Mouse (Mus musculus) limb, embryonic 13.5 days (tissue): ENCODE measurements around the gene Slc9a3r1. TPM values are rescaled to one million over a fixed set of nuclear protein-coding genes. Genes with fewer than 3 reads are reported as not detected.

ENCODE experiments used
- ATAC-seq: fragments of 200-750 bp; cut with Nextera tagmentation; 2 replicates; pipeline ENCODE4 v1.8.0; 2017; ENCODE audit warnings: low read depth, moderate number of reproducible peaks, moderate TSS enrichment; ENCODE audit not compliant: low FRiP score
- H3K27ac ChIP-seq: fragments of 300-500 bp; sonication (generic); 2 replicates; pipeline ENCODE4 v1.5.1; 2015; ENCODE audit warnings: inconsistent platforms, mild to moderate bottlenecking, moderate library complexity
- H3K27me3 ChIP-seq: fragments of 300-500 bp; sonication (generic); 2 replicates; pipeline ENCODE4 v1.6.1; 2015; ENCODE audit warnings: mild to moderate bottlenecking, inconsistent platforms
- H3K36me3 ChIP-seq: fragments of 300-500 bp; sonication (generic); 2 replicates; pipeline ENCODE4 v1.6.1; 2015; ENCODE audit warnings: inconsistent platforms, mild to moderate bottlenecking, moderate library complexity
- H3K4me1 ChIP-seq: fragments of 300-500 bp; sonication (generic); 2 replicates; pipeline ENCODE4 v1.6.1; 2015; ENCODE audit warnings: inconsistent platforms
- H3K4me2 ChIP-seq: fragments of 300-500 bp; sonication (generic); replicated peaks from 2 replicates; pipeline ENCODE4 v1.6.1; 2015; ENCODE audit warnings: inconsistent platforms, mild to moderate bottlenecking, moderate library complexity
- H3K4me3 ChIP-seq: fragments of 300-500 bp; sonication (generic); 2 replicates; pipeline ENCODE4 v1.5.1; 2015; ENCODE audit warnings: moderate library complexity, mild to moderate bottlenecking, inconsistent platforms
- H3K9ac ChIP-seq: fragments of 300-500 bp; sonication (generic); 2 replicates; pipeline ENCODE4 v1.6.1; 2015; ENCODE audit warnings: mild to moderate bottlenecking, inconsistent platforms
- H3K9me3 ChIP-seq: fragments of 300-500 bp; sonication (generic); 2 replicates; pipeline ENCODE4 v1.6.1; 2016; ENCODE audit warnings: inconsistent platforms
- WGBS: fragments of 180-500 bp; shearing (Covaris S2); methylation state at CpG from one replicate; pipeline ENCODE4 v1.1.7; 2015; 5-methylcytosine and 5-hydroxymethylcytosine counted together
- polyA plus RNA-seq: library from polyadenylated mRNA; unstranded; fragments of >200 nt; fragmentation: Nextera tagmentation; extraction: Ambion mirVana; gene quantifications from 2 replicates; pipeline ENCODE4 v1.2.1, GENCODE M21; 2015

The Slc9a3r1 gene
- polyA plus RNA-seq, 1 experiment from 2014 or later = 23.4 TPM

- 79% methylated on average over 9 of the region's 9 CpGs for WGBS
- H3K9me3 ChIP-seq = no peaks in the 10 kb centered on the region; the same call in 1 of the 2 replicates
- no peak overlapping the region for H3K9ac ChIP-seq
- ATAC-seq = no peak
- no peaks in the 10 kb centered on the region for H3K36me3 ChIP-seq
- H3K4me1 ChIP-seq = peaks cover 36% of the 10 kb centered on the region
- H3K4me3 ChIP-seq = no peak overlapping the region
- H3K4me2 ChIP-seq = no peak overlapping the region; the same call in 1 of the 2 replicates
- H3K27me3 ChIP-seq = peaks cover 53% of the 10 kb centered on the region
- no peak overlapping the region for H3K27ac ChIP-seq
Observed at GRCm38 (mm10) chr11:115153088-115153487, 10.1 kb upstream of the Slc9a3r1 start.

- peaks cover 42% of the 10 kb centered on the region for H3K4me1 ChIP-seq
- peak overlapping the region; percentile 36 for H3K4me3 ChIP-seq
- H3K27ac ChIP-seq = no peak overlapping the region
- 1% methylated on average over 33 of the region's 35 CpGs for WGBS
- H3K9me3 ChIP-seq = no peaks in the 10 kb centered on the region; the same call in 1 of the 2 replicates
- H3K27me3 ChIP-seq = peaks cover 53% of the 10 kb centered on the region
- peak overlapping the region; percentile 35; the same call in 1 of the 2 replicates for H3K9ac ChIP-seq
- peak overlapping the region; percentile 59 for H3K4me2 ChIP-seq
- peak; percentile 68 for ATAC-seq
- no peaks in the 10 kb centered on the region for H3K36me3 ChIP-seq
Observed at GRCm38 (mm10) chr11:115153699-115154292, 9.3 kb upstream of the Slc9a3r1 start.

DNA sequence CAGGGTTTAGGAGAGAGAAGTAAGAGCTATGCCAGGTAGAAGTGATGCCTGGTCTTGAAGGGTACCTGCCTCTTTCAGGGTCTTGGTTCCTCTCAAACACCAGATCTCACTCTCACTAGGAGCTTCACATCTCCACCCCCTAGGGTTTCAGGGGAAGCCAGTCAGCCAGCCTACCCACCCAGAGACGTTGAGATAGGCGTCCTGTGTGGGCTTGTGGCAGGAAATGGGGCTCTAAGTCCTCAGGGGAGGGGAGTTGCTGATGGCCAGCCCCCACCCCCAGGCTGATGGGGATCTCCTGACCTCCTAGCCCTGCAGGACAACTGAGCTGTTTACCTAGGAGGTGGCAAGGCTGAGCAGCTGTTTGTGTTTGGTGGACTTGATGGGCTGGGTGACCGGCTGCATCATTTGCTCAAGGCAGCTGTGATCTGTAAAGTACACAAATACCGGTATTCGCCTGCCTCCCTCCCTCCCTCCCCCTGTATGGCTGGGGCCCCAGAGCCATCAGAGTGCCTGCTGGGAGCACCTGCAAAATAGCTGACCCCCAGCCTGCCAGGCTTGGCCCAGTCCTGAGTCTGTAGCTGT, 8.0 kb upstream of the Slc9a3r1 start:
- Histone ChIP-seq H3K9ac (no peak overlapping the region), H3K9me3 (no peaks in the 10 kb centered on the region), H3K4me1 (peaks cover 42% of the 10 kb centered on the region), H3K4me3 (no peak overlapping the region), H3K4me2 (no peak overlapping the region), H3K36me3 (no peaks in the 10 kb centered on the region), H3K27me3 (peaks cover 53% of the 10 kb centered on the region), H3K27ac (no peak overlapping the region)
- 1% methylated on average over 5 of the region's 5 CpGs for WGBS
- ATAC-seq = no peak

- H3K4me2 ChIP-seq = no peak overlapping the region
- peaks cover 59% of the 10 kb centered on the region for H3K27me3 ChIP-seq
- 0 out of 2 replicates have a peak overlapping the region, but pooled peaks have one; percentile 48 for H3K9ac ChIP-seq
- peaks cover 29% of the 10 kb centered on the region for H3K4me1 ChIP-seq
- no peak overlapping the region for H3K4me3 ChIP-seq
- no peaks in the 10 kb centered on the region for H3K9me3 ChIP-seq
- H3K36me3 ChIP-seq = no peaks in the 10 kb centered on the region
- 29% methylated on average over 12 of the region's 12 CpGs for WGBS
- no peak overlapping the region for H3K27ac ChIP-seq
- no peak for ATAC-seq
Observed at GRCm38 (mm10) chr11:115157933-115158719, 5.0 kb upstream of the Slc9a3r1 start.

- Histone ChIP-seq H3K4me3 (no peak overlapping the region), H3K4me1 (peaks cover 34% of the 10 kb centered on the region), H3K4me2 (no peak overlapping the region), H3K9me3 (no peaks in the 10 kb centered on the region), H3K36me3 (no peaks in the 10 kb centered on the region), H3K9ac (no peak overlapping the region), H3K27me3 (peaks cover 59% of the 10 kb centered on the region), H3K27ac (no peak overlapping the region)
- WGBS = 52% methylated on average over 11 of the region's 11 CpGs
- no peak for ATAC-seq
Observed at GRCm38 (mm10) chr11:115160016-115160797, 2.9 kb upstream of the Slc9a3r1 start.

GRCm38 (mm10) chr11:115160883-115161577, 2.1 kb upstream of the Slc9a3r1 start:
- Histone ChIP-seq H3K27me3 (peaks cover 59% of the 10 kb centered on the region), H3K4me2 (no peak overlapping the region), H3K36me3 (no peaks in the 10 kb centered on the region), H3K4me1 (peaks cover 37% of the 10 kb centered on the region), H3K9me3 (no peaks in the 10 kb centered on the region), H3K4me3 (no peak overlapping the region), H3K27ac (no peak overlapping the region), H3K9ac (no peak overlapping the region)
- 34% methylated on average over 10 of the region's 10 CpGs for WGBS
- ATAC-seq = no peak

- no peak for ATAC-seq
- H3K9ac ChIP-seq = no peak overlapping the region
- no peak overlapping the region for H3K4me2 ChIP-seq
- H3K9me3 ChIP-seq = no peaks in the 10 kb centered on the region
- no peak overlapping the region for H3K27ac ChIP-seq
- peaks cover 37% of the 10 kb centered on the region for H3K4me1 ChIP-seq
- 68% methylated on average over 9 of the region's 9 CpGs for WGBS
- no peaks in the 10 kb centered on the region for H3K36me3 ChIP-seq
- H3K27me3 ChIP-seq = peaks cover 60% of the 10 kb centered on the region
- H3K4me3 ChIP-seq = no peak overlapping the region
Observed at GRCm38 (mm10) chr11:115161578-115162204, 1.4 kb upstream of the Slc9a3r1 start.

GRCm38 (mm10) chr11:115162205-115162601, 938 bp upstream of the Slc9a3r1 start:
- Histone ChIP-seq H3K4me2 (peak overlapping the region; percentile 87), H3K9ac (no peak overlapping the region), H3K27me3 (peaks cover 57% of the 10 kb centered on the region), H3K9me3 (no peaks in the 10 kb centered on the region), H3K27ac (no peak overlapping the region), H3K4me3 (no peak overlapping the region), H3K4me1 (peaks cover 37% of the 10 kb centered on the region), H3K36me3 (no peaks in the 10 kb centered on the region)
- WGBS = 26% methylated on average over 9 of the region's 9 CpGs
- ATAC-seq = no peak

GRCm38 (mm10) chr11:115163568-115164150, 518 bp downstream of the Slc9a3r1 start:
- peaks cover 29% of the 10 kb centered on the region for H3K4me1 ChIP-seq
- peak overlapping the region; percentile 54 for H3K9ac ChIP-seq
- peaks cover 57% of the 10 kb centered on the region for H3K27me3 ChIP-seq
- no peak overlapping the region for H3K27ac ChIP-seq
- WGBS = 0% methylated on average over 47 of the region's 47 CpGs
- H3K4me3 ChIP-seq = peak overlapping the region; percentile 57
- no peaks in the 10 kb centered on the region for H3K9me3 ChIP-seq
- ATAC-seq = peak; percentile 18; the same call in 1 of the 2 replicates
- H3K4me2 ChIP-seq = peak overlapping the region; percentile 87
- no peaks in the 10 kb centered on the region for H3K36me3 ChIP-seq

- H3K27me3 ChIP-seq = peaks cover 57% of the 10 kb centered on the region
- peak overlapping the region; percentile 57 for H3K4me3 ChIP-seq
- H3K4me2 ChIP-seq = peak overlapping the region; percentile 87
- ATAC-seq = no peak
- no peaks in the 10 kb centered on the region for H3K36me3 ChIP-seq
- H3K27ac ChIP-seq = no peak overlapping the region
- no peaks in the 10 kb centered on the region for H3K9me3 ChIP-seq
- H3K9ac ChIP-seq = peak overlapping the region; percentile 54; the same call in 1 of the 2 replicates
- under 1% methylated on average over 13 of the region's 14 CpGs for WGBS
- H3K4me1 ChIP-seq = peaks cover 29% of the 10 kb centered on the region
Observed at GRCm38 (mm10) chr11:115164341-115164975, 1.3 kb downstream of the Slc9a3r1 start.
